Mouse (Mus musculus): Measurements from ENCODE around the gene Gan. TPM values are rescaled to one million over a fixed set of nuclear protein-coding genes. Genes with fewer than 3 reads are reported as not detected.

The Gan gene
- total and polyA plus RNA-seq, 2 experiments from 2014 or later: 0.60 to 4.0 TPM

GRCm38 (mm10) chr8:117253390-117254269 lies 95.7 kb downstream of the Gan start:
- Histone ChIP-seq H3K27ac (ENCODE audit: low read depth) (no peak overlapping the region), H3K4me1 (ENCODE audit: control insufficient read depth, insufficient read depth) (peaks cover 6% of the 10 kb centered on the region; the same call in 1 of the 2 replicates), H3K4me3 (ENCODE audit: low read depth, low read length) (no peak overlapping the region), H3K9ac (replicated peaks; ENCODE audit: low read depth, low read length) (no peak overlapping the region), H3K4me2 (ENCODE audit: low read depth, low read length) (no peak overlapping the region), H3K9me3 (replicated peaks; ENCODE audit: control insufficient read depth, low read length) (no peaks in the 10 kb centered on the region), H3K27me3 (ENCODE audit: control insufficient read depth, insufficient read depth, low read length) (no peaks in the 10 kb centered on the region), H3K36me3 (replicated peaks; ENCODE audit: control insufficient read depth, insufficient read depth, low read length) (no peaks in the 10 kb centered on the region)
- TF ChIP-seq CTCF (IDR thresholded peaks at IDR 0.05; ENCODE audit: low read depth) (no peak), EP300 (IDR thresholded peaks at IDR 0.05; ENCODE audit: low read depth) (no peak)
- DNase-seq (ENCODE audit: low spot score): no peak
- 65% methylated on average over 17 of the region's 17 CpGs for WGBS
- ATAC-seq (ENCODE audit: insufficient read depth, low read depth): no peak

GRCm38 (mm10) chr8:117254496-117254895 lies 96.6 kb downstream of the Gan start:
- TF ChIP-seq EP300 (IDR thresholded peaks at IDR 0.05; ENCODE audit: low read depth): no peak
- no peak for TF ChIP-seq CTCF (IDR thresholded peaks at IDR 0.05; ENCODE audit: low read depth)
- H3K27ac ChIP-seq (ENCODE audit: low read depth): no peak overlapping the region
- no peaks in the 10 kb centered on the region for H3K36me3 ChIP-seq (replicated peaks; ENCODE audit: control insufficient read depth, insufficient read depth, low read length)
- H3K4me1 ChIP-seq (ENCODE audit: control insufficient read depth, insufficient read depth): peaks cover 8% of the 10 kb centered on the region; the same call in 1 of the 2 replicates
- no peak for ATAC-seq (ENCODE audit: insufficient read depth, low read depth)
- no peak for DNase-seq (ENCODE audit: low spot score)
- 79% methylated on average over 6 of the region's 6 CpGs for WGBS
- H3K9ac ChIP-seq (replicated peaks; ENCODE audit: low read depth, low read length): no peak overlapping the region
- no peak overlapping the region for H3K4me2 ChIP-seq (ENCODE audit: low read depth, low read length)
- H3K9me3 ChIP-seq (replicated peaks; ENCODE audit: control insufficient read depth, low read length): no peaks in the 10 kb centered on the region
- H3K27me3 ChIP-seq (ENCODE audit: control insufficient read depth, insufficient read depth, low read length): no peaks in the 10 kb centered on the region
- no peak overlapping the region for H3K4me3 ChIP-seq (ENCODE audit: low read depth, low read length)

GRCm38 (mm10) chr8:117256292-117256938 lies 98.5 kb downstream of the Gan start:
- TF ChIP-seq CTCF (IDR thresholded peaks at IDR 0.05; ENCODE audit: low read depth) (no peak), EP300 (IDR thresholded peaks at IDR 0.05; ENCODE audit: low read depth) (no peak)
- H3K27ac ChIP-seq (ENCODE audit: low read depth): peak overlapping the region; percentile 81
- WGBS: under 1% methylated on average over 60 of the region's 92 CpGs

GRCm38 (mm10) chr8:117257029-117257820 lies 99.3 kb downstream of the Gan start, which contains the start of gene Cmip:
Gene Cmip (plus strand): TSS chr8:117257064.
- peak; percentile 30 for ATAC-seq (ENCODE audit: insufficient read depth, low read depth)
- peak within 1 kb of the TSS; percentile 88 for H3K9ac ChIP-seq (replicated peaks; ENCODE audit: low read depth, low read length)
- TF ChIP-seq CTCF (IDR thresholded peaks at IDR 0.05; ENCODE audit: low read depth): no peak
- TF ChIP-seq EP300 (IDR thresholded peaks at IDR 0.05; ENCODE audit: low read depth): no peak

More at GRCm38 (mm10) chr8:117256292-117256938, 98.5 kb downstream of the Gan start:
- Histone ChIP-seq H3K27me3 (ENCODE audit: control insufficient read depth, insufficient read depth, low read length) (no peaks in the 10 kb centered on the region), H3K4me1 (ENCODE audit: control insufficient read depth, insufficient read depth) (peaks cover 17% of the 10 kb centered on the region; the same call in 1 of the 2 replicates), H3K9ac (replicated peaks; ENCODE audit: low read depth, low read length) (peak overlapping the region; percentile 88), H3K9me3 (replicated peaks; ENCODE audit: control insufficient read depth, low read length) (no peaks in the 10 kb centered on the region), H3K36me3 (replicated peaks; ENCODE audit: control insufficient read depth, insufficient read depth, low read length) (no peaks in the 10 kb centered on the region), H3K4me2 (ENCODE audit: low read depth, low read length) (peak overlapping the region; percentile 93), H3K4me3 (ENCODE audit: low read depth, low read length) (peak overlapping the region; percentile 80)
- ATAC-seq (ENCODE audit: insufficient read depth, low read depth): peak; percentile 93
- DNase-seq (ENCODE audit: low spot score): peak; percentile 87

More at GRCm38 (mm10) chr8:117257029-117257820, 99.3 kb downstream of the Gan start, which contains the start of gene Cmip:
- Histone ChIP-seq H3K4me1 (ENCODE audit: control insufficient read depth, insufficient read depth) (peaks cover 24% of the 10 kb centered on the region; the same call in 1 of the 2 replicates), H3K36me3 (replicated peaks; ENCODE audit: control insufficient read depth, insufficient read depth, low read length) (no peaks in the 10 kb centered on the region), H3K4me3 (ENCODE audit: low read depth, low read length) (peak within 1 kb of the TSS; percentile 80), H3K9me3 (replicated peaks; ENCODE audit: control insufficient read depth, low read length) (no peaks in the 10 kb centered on the region), H3K4me2 (ENCODE audit: low read depth, low read length) (peak within 1 kb of the TSS; percentile 93), H3K27me3 (ENCODE audit: control insufficient read depth, insufficient read depth, low read length) (no peaks in the 10 kb centered on the region), H3K27ac (ENCODE audit: low read depth) (peak within 1 kb of the TSS; percentile 81)
- WGBS: under 1% methylated on average over 63 of the region's 65 CpGs
- DNase-seq (ENCODE audit: low spot score): no peak
